Mouse (Mus musculus): ENCODE data around the gene Nme3. TPM values are rescaled to one million over a fixed set of nuclear protein-coding genes. Genes with fewer than 3 reads are reported as not detected.

Nme3 gene
- total RNA-seq, 1 experiment from 2014 or later: 22.5 TPM

DNA sequence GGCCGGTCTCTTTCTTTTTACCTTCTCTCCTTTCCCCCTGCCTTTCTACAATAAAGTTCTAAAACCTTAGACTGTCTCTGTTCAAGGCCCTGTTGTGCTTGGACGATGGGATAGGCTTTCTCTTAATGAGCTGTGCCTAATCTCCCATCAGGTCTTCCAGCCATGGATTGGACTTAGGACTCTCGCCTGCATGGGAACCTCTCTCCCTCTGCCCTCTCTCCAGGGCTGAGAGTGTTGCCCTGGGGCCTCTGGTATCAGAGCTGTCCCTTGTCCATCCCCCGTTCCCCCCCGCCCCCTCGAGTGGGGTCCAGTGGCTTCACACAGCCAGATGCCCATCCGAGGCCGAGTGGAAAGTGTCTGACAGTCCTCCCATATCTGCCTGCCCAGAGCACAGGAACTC, 21.3 kb upstream of the Nme3 start:
- no peak for ATAC-seq (replicated peaks in 1 of 2; ENCODE audit: insufficient read depth in 1 of 2, low FRiP score in 2 of 2, low TSS enrichment in 1 of 2, low read depth in 1 of 2, poor library complexity in 2 of 2, severe bottlenecking in 2 of 2)

DNA sequence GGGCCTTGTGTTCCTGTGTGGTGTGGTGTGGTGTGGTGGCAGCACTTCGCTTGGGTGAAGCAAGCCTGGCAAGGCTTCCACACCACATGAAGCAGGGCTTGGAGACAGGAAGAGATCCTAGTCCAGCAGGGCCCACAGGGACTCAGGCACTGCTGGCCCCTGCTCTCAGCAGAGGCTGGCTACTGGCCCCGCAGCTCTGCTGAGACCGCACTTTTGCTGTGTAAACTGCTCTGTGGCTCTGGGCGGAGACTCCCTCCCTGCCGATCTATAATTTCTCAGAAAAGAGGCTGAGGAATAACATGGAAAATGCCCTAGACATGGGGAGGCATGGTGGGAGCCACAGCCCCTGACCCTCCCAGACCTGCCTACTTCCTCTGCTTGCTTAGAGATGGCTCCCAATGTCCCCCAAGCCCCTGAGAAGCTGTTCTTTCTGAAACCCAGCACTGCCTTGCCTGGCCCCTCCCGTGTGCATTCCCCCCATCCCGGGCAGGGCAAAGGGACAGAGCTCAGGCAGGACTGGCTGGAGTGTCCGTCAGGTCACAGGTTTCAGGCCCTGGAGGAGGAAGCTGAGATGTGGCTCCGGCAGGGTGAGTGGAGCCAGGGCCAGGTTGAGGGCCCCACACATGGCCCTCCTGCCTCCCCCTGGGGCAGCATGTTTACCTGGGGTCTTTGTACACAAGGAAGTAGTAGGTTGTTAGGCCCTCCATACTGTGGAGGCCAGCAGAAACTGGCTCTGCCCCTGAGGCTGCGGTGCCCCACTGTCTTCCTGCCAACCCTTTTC, 18.8 kb upstream of the Nme3 start:
- no peak for ATAC-seq (replicated peaks in 1 of 2; ENCODE audit: insufficient read depth in 1 of 2, low FRiP score in 2 of 2, low TSS enrichment in 1 of 2, low read depth in 1 of 2, poor library complexity in 2 of 2, severe bottlenecking in 2 of 2)

DNA sequence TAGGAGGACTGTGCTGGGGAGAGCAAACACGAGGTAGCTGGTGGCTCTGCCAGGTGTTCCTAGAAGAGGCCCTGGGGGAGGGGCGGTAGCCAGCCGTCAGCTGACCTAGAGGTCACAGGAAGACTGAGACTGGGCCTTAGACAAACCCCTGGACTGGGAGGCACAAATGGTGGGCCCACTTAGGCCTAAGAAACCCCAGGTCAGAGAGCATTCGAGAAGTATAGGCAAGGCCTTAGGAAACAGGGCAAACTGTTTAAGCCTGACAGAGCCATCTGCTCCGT, 18.2 kb upstream of the Nme3 start:
- ATAC-seq (replicated peaks in 1 of 2; ENCODE audit: insufficient read depth in 1 of 2, low FRiP score in 2 of 2, low TSS enrichment in 1 of 2, low read depth in 1 of 2, poor library complexity in 2 of 2, severe bottlenecking in 2 of 2): no peak

DNA sequence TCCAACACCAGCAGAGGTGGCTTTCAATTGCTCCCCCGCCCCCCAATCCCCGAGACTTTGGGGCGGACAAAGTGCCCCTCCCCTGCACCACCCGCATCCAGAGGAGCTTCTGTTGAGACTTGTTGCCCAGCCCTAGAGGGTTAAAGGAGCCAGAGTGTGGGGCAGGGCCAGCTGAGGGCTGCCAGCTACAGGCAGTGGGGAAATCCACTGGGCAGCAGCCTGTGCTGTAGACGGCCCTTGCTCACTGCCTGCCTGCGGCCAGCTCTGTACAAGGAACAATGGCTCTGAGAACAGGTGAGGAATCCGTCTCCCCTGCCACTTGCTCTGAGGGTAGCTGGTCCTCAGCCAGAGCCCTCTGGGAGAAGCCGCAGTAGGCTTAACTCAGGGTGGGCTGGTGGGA, 17.8 kb upstream of the Nme3 start:
- ATAC-seq (replicated peaks in 1 of 2; ENCODE audit: insufficient read depth in 1 of 2, low FRiP score in 2 of 2, low TSS enrichment in 1 of 2, low read depth in 1 of 2, poor library complexity in 2 of 2, severe bottlenecking in 2 of 2): no peak

DNA sequence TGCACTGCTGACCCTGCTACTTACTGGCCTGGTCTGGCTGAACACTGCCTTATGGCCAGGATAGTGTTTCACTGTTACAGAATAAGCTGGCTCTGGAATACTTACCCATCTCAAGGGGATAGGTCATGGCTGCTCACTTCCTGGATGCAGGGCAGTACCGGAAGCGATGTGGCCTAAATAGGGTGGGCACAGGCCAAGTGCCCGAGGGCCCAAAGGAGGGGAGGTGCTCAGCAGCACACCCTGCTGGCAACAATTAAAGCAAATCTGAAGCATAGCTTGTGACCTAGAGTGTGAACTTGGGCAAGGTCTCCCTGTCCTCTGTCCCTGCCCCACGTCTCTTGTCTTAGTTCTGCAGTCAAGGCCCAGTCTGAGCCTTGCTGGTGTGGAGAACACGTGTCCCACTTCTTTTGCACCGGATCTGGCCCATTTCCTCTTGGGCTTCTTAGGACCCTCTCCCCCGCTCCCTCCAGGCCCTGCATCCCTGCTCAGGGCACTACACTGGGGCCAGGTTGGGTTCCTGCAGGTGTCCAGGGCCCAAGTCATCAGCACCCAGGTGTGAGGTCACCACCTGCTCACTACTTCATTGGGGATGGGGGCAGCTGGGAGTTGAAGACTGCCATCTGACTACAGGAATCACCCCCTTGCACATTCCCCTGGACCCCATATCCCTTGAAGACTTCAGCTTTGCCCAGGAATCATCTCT, 14.4 kb upstream of the Nme3 start:
- peak in 1 of 2 experiments; percentile 8; a peak in 1 of 4 replicates for ATAC-seq (replicated peaks in 1 of 2; ENCODE audit: insufficient read depth in 1 of 2, low FRiP score in 2 of 2, low TSS enrichment in 1 of 2, low read depth in 1 of 2, poor library complexity in 2 of 2, severe bottlenecking in 2 of 2)

DNA sequence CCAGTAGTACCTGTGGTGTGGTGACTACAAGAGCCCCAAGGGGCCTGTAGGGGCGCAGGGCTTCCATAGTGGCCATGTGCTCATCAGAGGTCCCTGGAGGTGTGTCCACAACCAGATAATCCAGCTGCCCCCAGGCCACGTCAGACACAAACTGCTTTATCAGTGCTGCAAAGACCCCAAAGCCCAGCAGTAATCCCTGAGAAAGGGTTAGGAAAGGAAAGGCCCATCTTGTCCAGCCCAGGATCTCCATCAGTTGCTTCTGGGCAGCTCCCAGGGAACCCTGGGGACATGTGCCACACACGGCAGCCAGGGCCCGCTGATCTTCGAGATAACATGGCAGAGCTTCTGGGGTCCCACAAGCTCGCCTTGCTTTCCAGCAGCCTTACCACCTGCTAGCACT, 11.9 kb upstream of the Nme3 start:
- ATAC-seq (replicated peaks in 1 of 2; ENCODE audit: insufficient read depth in 1 of 2, low FRiP score in 2 of 2, low TSS enrichment in 1 of 2, low read depth in 1 of 2, poor library complexity in 2 of 2, severe bottlenecking in 2 of 2): no peak

DNA sequence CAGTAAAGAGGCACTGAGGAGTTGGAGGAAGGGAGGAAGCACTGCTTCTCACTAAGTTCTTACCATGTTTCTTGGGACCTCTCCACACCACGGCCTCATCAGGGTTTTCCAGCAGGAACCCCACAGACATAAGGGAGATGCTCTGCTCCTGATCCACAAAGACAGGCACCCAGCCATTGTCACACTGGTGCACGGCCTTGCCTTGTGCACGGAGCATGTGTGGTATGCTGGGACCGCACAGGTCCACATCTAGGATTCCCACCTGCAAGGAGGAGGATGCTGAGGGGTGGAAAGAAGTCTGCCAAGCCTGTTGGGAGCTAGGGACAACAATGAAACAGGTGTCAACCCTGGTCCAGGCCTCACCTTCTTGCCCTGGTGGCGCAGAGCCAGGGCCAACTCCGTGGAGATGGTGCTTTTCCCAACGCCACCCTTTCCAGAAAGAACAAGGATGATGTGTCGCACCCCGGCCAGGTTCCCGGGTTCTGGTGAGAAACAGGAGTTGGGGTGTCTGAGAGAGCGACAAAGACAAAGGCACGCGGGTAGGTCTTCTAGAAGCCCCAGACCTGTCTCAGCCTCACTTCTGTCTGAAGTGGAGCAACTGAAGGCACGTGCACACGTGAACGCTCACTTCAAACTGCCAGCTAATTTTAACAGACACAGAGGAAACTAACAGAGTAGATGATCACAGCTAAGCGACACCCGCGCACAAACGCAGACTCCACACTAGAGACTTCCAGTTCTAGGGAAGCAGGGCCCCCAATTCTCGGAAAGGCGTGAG, 10.8 kb upstream of the Nme3 start:
- ATAC-seq (replicated peaks in 1 of 2; ENCODE audit: insufficient read depth in 1 of 2, low FRiP score in 2 of 2, low TSS enrichment in 1 of 2, low read depth in 1 of 2, poor library complexity in 2 of 2, severe bottlenecking in 2 of 2): no peak

DNA sequence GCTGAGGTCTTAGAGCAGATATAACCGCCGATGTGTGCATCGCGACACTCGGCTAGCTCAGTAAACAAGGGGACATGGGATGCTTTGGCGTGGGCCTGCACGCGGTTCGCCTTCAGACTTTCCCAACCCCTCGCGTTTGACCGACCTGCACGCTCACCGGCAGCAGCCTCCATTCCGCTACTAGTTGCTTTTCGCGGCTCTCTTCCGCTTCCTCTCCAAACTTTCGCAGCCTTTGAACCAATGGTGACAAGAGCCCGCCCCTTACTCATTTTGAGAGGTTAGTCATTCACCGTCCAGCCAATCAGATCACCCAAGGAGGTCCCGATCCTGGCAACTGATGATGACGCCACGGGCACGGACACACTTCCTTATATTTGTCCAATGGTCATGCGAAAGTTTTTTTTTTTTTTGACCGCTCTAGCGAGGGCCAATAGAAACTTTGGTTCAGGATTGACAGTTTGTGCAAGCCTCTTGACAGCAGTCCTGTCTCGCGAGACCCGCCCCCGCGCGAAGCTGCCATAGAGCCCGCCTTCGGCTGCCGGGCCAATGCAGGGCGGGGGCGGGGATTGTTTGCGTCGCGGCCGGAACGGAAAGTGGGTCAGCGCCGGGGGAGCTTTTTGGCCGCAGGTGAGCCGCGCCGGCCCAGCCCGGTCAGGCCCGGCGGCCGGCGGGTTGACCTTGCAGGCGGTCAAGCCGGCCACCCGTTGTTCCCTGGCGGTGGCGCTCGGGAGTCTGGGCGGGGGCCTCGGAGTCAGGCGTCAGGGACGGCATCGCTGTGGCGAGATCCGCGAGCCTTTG, 10.0 kb upstream of the Nme3 start, which contains the start of the genes Nubp2 and Spsb3:
Gene Nubp2 (minus strand): TSS at position 216 of the 798 bp plus-strand sequence.
Gene Spsb3 (plus strand): TSS at position 510 of the 798 bp plus-strand sequence.
- peak; percentile 94 to 95 for ATAC-seq (replicated peaks in 1 of 2; ENCODE audit: insufficient read depth in 1 of 2, low FRiP score in 2 of 2, low TSS enrichment in 1 of 2, low read depth in 1 of 2, poor library complexity in 2 of 2, severe bottlenecking in 2 of 2)

DNA sequence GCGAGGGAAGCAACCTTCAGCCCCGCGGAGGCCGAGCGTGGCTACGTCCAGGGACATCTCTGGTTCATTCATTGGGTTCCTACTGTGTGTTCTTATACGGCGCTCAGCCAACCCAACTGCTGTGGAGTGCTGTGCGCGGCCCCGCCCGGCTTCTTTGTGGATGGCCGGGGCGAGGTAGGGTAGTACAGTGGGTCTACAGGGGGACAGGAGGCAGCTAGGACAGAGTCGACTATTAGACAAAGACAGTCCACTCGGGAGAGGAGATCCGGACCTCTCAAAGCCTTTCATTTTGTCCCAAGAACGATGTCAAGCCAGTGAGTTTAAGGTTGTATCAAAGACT, 9.4 kb upstream of the Nme3 start:
- ATAC-seq (replicated peaks in 1 of 2; ENCODE audit: insufficient read depth in 1 of 2, low FRiP score in 2 of 2, low TSS enrichment in 1 of 2, low read depth in 1 of 2, poor library complexity in 2 of 2, severe bottlenecking in 2 of 2): no peak

DNA sequence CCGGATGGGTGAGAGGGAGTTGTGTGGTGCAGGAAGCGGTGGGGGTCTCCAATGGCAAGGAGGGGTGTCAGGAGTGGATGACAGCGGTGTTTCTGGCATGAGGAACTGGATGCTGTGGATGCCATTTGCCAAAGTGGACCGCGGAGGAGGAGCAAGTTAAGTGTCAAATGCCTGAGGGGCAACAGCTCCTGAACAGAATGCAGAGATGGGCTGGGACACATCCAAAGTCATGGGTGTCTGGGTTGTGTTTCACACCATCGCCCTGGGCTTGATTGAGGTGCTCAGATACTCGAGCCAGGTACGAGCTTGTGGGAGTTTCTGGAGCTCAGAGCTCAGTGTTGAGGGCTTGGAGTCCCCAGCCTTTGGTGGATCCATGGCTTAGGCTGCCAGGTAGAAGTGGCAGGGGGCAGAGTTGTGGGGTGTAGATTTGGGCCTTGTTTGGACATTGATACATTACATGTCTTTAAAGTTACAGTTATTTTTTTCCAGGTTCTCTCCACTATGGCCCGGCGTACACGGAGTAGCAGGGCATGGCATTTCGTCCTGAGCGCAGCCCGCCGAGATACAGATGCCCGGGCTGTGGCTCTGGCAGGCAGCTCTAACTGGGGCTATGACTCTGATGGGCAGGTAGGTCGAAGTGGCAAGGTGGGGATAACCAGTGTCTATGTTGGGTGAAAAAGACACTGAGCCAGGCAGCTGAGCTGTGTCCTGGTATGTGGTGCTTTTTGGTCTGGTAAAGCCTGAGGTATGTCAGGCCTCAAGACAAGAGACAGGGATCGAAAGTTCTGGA, 8.8 kb upstream of the Nme3 start:
- ATAC-seq (replicated peaks in 1 of 2; ENCODE audit: insufficient read depth in 1 of 2, low FRiP score in 2 of 2, low TSS enrichment in 1 of 2, low read depth in 1 of 2, poor library complexity in 2 of 2, severe bottlenecking in 2 of 2): no peak

DNA sequence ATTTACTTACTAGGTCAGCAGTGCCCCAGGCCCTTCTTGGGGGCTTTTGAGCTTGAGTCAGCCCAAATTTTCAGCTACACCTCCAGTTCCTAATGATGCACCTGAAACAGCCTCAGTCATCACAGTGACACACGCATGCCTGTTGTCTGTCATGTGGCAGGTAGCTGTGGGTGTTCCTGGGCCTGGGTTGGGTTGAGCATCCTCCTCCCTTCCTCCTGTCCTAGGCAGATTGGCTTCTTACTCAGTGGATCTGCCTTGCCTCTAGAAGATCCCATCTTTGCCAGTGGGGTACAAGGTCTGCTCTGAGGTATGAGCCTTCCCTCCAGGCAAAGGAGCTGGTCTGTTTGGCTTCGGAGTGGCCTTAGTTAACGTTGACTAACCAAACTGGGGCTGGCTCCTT, 7.4 kb upstream of the Nme3 start:
- ATAC-seq (replicated peaks in 1 of 2; ENCODE audit: insufficient read depth in 1 of 2, low FRiP score in 2 of 2, low TSS enrichment in 1 of 2, low read depth in 1 of 2, poor library complexity in 2 of 2, severe bottlenecking in 2 of 2): no peak

DNA sequence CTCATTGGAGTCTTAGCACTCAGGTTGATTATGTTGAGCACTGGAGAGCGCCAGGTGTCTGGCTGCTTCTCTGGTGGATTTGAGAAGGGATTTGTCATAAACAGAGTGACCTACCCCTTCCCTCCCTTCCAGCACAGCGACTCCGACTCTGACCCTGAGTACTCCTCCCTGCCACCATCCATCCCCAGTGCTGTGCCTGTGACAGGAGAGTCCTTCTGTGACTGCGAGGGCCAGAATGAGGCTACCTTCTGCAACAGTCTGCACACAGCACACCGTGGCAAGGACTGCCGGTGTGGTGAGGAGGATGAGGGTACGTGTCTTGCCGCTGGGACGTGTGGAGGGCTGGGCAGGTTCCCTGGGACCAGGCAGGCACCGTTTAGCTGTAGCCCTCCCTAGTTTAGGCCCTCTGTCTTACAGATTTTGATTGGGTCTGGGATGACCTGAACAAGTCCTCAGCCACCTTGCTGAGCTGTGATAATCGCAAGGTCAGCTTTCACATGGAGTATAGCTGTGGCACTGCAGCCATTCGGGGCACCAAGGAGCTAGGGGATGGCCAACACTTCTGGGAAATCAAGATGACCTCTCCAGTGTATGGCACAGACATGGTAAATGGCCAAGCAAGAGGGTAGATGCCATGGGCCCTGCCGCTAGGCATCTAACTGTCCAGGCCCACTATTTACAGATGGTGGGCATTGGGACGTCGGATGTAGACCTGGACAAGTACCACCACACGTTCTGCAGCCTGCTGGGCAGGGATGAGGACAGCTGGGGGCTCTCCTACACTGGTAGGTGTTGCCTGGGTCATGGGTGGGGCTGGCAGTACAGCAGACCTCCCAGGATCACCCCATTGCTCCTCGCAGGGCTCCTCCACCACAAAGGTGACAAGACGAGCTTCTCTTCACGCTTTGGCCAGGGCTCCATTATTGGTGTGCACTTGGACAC, 5.9 kb upstream of the Nme3 start:
- no peak for ATAC-seq (replicated peaks in 1 of 2; ENCODE audit: insufficient read depth in 1 of 2, low FRiP score in 2 of 2, low TSS enrichment in 1 of 2, low read depth in 1 of 2, poor library complexity in 2 of 2, severe bottlenecking in 2 of 2)

DNA sequence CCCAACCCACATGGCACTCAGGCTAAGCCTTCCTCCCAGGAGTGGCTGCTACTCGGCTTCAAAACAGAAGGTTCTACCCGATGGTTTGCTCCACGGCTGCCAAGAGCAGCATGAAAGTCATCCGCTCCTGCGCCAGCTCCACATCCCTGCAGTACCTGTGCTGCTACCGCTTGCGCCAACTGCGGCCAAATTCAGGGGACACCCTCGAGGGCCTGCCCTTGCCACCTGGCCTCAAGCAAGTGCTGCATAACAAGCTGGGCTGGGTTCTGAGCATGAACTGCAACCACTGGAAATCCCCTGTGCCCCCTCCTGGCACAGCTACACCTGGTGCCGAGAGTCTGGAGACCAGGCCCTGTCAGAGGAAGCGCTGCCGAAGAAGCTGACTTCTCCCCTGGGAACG, 5.0 kb upstream of the Nme3 start:
- no peak for ATAC-seq (replicated peaks in 1 of 2; ENCODE audit: insufficient read depth in 1 of 2, low FRiP score in 2 of 2, low TSS enrichment in 1 of 2, low read depth in 1 of 2, poor library complexity in 2 of 2, severe bottlenecking in 2 of 2)

DNA sequence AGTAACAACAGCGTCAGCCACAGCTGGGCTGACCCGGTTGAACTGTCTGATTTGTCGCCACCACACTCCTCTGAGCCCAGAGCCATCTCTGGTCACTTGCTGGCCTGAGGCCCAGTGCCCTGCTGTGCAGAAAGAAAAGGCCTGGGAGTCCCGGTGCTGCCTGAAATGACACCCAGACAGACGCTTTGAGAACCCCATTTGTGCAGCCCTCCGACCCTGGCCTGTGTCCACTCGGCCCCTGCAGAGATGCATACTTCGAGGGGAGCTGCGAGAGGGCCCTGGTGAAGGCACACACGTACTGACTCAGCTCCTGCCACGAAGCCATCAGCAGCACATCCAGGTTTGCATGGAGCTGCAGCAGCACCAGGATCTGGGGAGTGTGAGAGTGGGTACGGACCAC, 3.5 kb upstream of the Nme3 start:
- no peak for ATAC-seq (replicated peaks in 1 of 2; ENCODE audit: insufficient read depth in 1 of 2, low FRiP score in 2 of 2, low TSS enrichment in 1 of 2, low read depth in 1 of 2, poor library complexity in 2 of 2, severe bottlenecking in 2 of 2)

DNA sequence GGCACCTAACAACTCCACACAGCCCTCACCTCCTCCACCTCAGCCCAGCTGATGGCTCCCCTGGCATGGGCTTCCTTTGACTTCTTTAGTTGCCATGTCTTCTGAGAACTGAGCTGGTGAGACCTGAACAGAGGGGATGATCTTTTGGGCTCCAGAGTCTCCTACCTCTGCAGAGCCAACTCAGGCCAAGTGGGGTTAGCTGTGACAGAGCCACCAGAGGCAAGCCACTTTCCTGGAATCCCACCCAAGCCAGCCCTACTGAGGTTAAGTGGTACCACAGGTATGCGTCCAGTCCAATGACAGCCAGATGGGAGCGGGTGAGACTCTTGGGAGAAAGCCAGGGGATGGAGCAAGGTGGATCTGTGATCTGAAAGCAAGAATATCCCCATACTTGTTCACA, 3.0 kb upstream of the Nme3 start:
- no peak for ATAC-seq (replicated peaks in 1 of 2; ENCODE audit: insufficient read depth in 1 of 2, low FRiP score in 2 of 2, low TSS enrichment in 1 of 2, low read depth in 1 of 2, poor library complexity in 2 of 2, severe bottlenecking in 2 of 2)
